Mouse (Mus musculus) layer of hippocampus, adult 2 months (tissue): ENCODE measurements around the gene Rtl1. TPM values are rescaled to one million over a fixed set of nuclear protein-coding genes. Genes with fewer than 3 reads are reported as not detected.

ENCODE experiments used
- DNase-seq, 2 experiments: peaks; one replicate each; pipeline ENCODE4 v3.0.0; 2022; ENCODE audit warnings: low spot score in 2 of 2
- H3K27ac ChIP-seq: fragments of 200-600 bp; 2 replicates; pipeline ENCODE4 v1.8.1; 2022
- H3K4me3 ChIP-seq: fragments of 200-600 bp; 2 replicates; pipeline ENCODE4 v1.8.1; 2022; ENCODE audit warnings: mild to moderate bottlenecking
- CTCF ChIP-seq: fragments of 200-600 bp; conservative IDR thresholded peaks from 2 replicates; pipeline ENCODE4 v1.8.1; 2022; ENCODE audit warnings: antibody characterized with exemption, mild to moderate bottlenecking, moderate library complexity
- long read RNA-seq, 2 experiments: library from polyadenylated mRNA; stranded (forward); transcript quantifications; one replicate each; pipeline ENCODE4 v2.0.0; 2021; ENCODE audit warnings: borderline mapping rate in 2 of 2
- total RNA-seq, 2 experiments: library from RNA; stranded (reverse); gene quantifications; 2 replicates each; pipeline ENCODE4 v1.2.3; 2021

The Rtl1 gene
- under 1 TPM; 0.10 to 0.15 TPM for total RNA-seq
- long read RNA-seq, experiment 1, partial matches to known transcripts: 0 of 24 reads
- long read RNA-seq, experiment 1, other reads (novel, unspliced or antisense): 24 of 24 reads
- long read RNA-seq, experiment 2, partial matches to known transcripts: 0 of 1 reads
- long read RNA-seq, experiment 2, other reads (novel, unspliced or antisense): 1 of 1 reads

DNA sequence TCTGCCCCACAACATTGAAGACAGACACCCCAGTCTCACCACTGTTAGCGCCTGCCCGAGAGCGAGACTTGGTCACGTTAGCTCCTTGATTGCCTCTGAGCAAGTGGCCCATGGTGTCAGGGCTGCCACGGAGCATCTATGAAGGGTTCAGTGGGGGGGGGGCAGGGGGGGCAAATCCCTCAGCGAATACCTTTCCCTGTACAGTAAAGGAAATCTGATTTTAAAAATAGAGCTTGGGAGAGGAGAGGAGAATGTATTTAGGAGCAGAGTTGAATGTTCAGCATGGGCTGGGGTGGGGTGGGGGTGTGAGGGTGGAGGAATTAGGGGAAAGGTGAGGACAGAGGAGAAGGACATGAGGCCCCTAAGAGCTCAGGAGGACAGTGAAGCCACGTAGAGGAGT is at the start of gene Rtl1:
TSS of gene Rtl1 (minus strand) at position 101 of the 400 bp plus-strand sequence.
- Histone ChIP-seq H3K4me3 (no peak within 1 kb of the TSS), H3K27ac (no peak within 1 kb of the TSS)
- TF ChIP-seq CTCF: no peak
- no peak for DNase-seq

DNA sequence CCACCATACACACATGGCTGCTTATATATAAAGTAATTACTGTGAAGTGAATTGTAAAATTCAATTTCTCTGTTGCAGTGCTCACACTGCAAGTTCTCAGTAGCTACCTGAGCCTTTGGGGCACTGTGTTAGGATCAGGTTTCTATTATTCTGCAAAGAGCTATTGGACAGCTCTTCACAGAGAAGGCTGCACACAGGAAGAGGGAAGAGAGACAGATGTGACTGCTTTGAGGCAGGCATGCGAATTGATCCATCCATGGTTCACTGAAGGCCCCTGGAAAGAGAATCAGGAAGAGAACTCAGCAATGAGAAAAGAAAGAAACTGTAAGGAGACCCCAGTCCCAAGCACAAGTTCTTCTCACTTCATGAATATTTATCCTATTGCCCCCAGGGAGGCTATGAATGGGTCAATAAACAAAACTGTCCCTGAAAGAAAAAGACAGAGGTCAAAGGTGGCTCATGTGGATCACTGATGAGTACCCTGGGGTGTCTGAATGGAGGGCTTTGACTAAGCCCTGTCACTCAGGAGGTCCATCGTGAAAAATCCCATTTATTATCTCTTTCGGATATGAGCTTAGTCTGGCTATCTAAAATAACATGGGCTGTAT is 40.5 kb upstream of the Rtl1 start:
- no peak for DNase-seq
- H3K4me3 ChIP-seq: no peak overlapping the region
- TF ChIP-seq CTCF: no peak
- H3K27ac ChIP-seq: no peak overlapping the region

DNA sequence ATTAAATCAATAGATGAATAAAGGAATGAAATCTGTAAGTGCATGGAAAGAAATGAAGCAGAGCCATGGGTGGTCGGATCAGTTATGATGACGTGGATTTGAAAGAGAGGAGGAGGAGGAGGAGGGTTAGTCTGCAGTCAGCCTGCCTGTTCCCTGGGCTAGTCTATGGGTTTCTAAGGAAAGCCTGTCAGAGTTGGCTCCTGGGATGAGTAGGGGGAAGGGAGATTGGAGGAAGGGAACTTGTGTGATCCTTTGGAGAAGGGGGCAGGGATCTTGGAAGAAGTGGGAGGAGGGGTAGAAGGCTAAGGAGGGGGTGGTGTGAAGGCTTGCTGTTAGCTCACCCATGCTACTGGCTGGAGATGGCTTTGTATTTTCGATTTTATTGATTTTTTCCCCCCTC is 31.9 kb upstream of the Rtl1 start:
- DNase-seq: no peak
- Histone ChIP-seq H3K4me3 (no peak overlapping the region), H3K27ac (no peak overlapping the region)
- TF ChIP-seq CTCF: no peak

DNA sequence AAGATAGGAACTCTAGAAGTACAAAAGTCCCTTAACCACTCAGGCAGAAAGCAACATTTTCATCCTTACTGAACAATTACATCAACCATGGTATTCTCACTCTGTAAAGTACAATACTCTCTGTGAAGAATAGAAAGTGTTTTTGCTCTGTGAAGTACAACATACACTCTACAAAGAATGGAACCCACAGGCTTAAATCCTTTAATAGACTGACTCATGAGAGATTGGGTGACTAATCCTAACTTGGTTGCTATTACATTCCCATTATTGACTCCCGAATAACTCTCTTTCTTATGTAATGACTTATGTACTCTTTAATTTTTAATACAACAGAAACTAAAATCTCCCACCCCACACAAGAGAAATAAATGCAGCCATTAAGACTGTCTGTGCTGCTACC is 28.8 kb upstream of the Rtl1 start:
- H3K27ac ChIP-seq: no peak overlapping the region
- no peak for DNase-seq
- TF ChIP-seq CTCF: no peak
- no peak overlapping the region for H3K4me3 ChIP-seq

DNA sequence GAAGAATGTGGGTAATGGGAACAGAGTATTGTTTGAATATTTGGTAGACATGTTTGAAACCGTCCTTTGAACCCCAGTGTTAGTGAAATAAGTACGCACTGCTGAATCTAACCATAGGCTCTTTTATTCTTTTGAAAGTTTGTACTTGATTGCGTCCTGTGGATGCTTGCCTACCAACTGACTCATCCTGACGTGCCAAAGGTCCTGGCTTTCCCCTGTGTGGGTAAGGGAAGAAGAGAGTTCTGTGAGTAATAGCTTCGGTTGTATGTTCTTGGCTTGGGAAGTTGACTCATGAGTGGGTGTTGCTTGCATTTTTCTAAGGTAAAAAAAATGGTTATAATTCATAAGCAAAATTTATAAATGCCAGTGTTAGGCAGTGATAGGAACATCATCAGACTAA is 26.8 kb upstream of the Rtl1 start:
- Histone ChIP-seq H3K4me3 (no peak overlapping the region), H3K27ac (no peak overlapping the region)
- TF ChIP-seq CTCF: no peak
- DNase-seq: no peak

DNA sequence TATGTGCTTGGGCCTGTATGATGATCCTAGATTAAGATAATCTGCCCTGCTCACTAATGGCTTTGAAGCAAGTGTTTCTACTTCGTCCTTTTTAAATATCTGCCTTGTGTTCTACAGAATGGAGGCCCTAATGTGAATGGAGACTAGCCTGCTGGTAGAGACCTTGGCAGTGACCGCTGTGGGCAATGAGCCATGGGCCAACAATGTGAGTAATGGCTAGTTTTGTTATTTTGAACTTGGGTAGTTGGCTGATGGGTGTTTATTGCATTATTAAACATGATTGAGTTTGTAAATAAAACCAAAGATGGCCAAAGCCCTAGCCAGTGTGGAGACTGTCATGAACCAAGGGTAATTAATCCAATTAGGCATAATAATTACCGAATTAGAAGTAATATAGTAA is 20.1 kb upstream of the Rtl1 start:
- H3K27ac ChIP-seq: no peak overlapping the region
- TF ChIP-seq CTCF: no peak
- no peak overlapping the region for H3K4me3 ChIP-seq
- no peak for DNase-seq

DNA sequence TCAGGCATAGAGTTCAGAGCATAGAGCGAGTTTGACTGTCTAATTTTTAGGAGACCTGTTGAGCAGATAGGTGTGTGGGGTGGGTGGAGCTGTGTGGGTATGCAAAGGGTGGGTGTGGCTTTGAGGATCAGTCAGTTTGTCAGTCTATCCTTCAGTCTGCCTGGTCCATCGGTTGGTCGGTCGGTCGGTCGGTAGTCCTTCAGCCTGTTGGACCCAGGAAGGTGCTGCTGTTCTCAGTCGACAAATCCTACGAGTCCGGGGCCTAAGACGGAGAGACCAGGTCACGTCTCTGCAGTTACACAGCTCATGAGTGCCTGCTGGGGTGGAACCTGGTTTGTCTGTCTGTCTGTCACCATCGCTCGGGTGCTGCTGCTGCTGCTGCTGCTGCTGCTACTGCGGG is 17.9 kb upstream of the Rtl1 start:
- no peak for TF ChIP-seq CTCF
- DNase-seq: no peak
- no peak overlapping the region for H3K27ac ChIP-seq
- H3K4me3 ChIP-seq: no peak overlapping the region

DNA sequence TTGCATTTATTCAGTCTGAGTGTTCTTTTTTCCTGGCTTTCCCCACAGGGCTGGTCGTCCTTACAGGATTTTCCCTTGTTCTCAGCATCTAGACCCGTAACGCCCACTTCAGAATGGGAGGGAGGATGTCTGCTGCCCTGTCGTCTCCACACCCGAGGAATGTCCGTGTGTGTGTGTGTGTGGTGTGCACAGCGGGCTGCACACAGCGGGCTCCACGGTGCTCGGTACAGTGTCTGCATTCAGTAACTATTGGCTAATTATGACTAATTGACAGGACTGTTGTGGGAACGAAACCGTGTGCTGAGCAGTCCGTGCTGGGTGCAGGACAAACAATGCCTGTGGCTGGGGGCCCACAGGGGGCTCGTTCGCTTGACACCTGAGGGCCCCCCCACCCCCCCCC is 17.0 kb upstream of the Rtl1 start:
- no peak overlapping the region; the same call in 1 of the 2 replicates for H3K27ac ChIP-seq
- TF ChIP-seq CTCF: no peak
- no peak overlapping the region for H3K4me3 ChIP-seq

DNA sequence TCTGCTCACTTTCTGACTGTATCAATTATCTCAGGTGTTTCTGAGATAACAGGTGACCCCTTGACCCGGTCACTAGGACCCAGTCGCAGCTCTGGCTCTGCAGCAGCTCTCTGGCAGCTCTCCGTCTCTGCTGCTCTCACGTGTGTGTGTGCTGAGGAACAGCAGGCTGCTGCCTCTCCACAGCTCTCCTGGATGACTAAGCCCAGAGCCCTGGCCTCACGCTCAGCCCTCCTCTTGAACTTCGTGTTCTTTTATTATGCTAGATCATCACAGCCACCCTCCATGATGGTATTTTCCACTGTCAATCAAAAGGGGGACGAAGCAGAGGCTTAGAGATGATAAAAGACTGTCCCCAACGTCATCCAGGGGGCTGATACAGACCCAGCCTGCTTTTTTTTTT is 15.2 kb upstream of the Rtl1 start:
- no peak for DNase-seq
- Histone ChIP-seq H3K27ac (peak overlapping the region; percentile 28; the same call in 1 of the 2 replicates), H3K4me3 (no peak overlapping the region)
- TF ChIP-seq CTCF: no peak

More for the DNA sequence above, 17.0 kb upstream of the Rtl1 start:
- no peak for DNase-seq

DNA sequence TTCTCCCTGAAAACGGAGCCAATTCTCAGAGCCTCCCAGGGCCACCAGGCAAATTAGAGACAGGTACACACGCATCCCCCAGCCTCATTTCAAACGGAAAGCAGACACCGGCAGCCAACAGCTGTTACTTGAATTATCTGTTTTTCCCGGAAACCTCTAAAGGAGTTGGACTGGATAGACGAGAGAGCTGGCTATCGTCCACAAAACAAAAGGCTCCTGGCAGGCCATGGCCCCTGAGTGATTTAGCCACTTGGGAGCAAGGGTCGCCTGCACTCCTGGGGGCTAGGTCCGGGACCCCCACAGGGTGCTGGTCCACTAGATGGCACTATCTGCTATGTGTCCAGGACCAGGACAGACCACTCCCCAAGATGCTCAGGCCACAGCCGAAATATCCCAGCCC is 14.3 kb upstream of the Rtl1 start:
- no peak overlapping the region for H3K4me3 ChIP-seq
- peak overlapping the region; percentile 28; the same call in 1 of the 2 replicates for H3K27ac ChIP-seq
- TF ChIP-seq CTCF: peak; percentile 41
- DNase-seq: no peak

DNA sequence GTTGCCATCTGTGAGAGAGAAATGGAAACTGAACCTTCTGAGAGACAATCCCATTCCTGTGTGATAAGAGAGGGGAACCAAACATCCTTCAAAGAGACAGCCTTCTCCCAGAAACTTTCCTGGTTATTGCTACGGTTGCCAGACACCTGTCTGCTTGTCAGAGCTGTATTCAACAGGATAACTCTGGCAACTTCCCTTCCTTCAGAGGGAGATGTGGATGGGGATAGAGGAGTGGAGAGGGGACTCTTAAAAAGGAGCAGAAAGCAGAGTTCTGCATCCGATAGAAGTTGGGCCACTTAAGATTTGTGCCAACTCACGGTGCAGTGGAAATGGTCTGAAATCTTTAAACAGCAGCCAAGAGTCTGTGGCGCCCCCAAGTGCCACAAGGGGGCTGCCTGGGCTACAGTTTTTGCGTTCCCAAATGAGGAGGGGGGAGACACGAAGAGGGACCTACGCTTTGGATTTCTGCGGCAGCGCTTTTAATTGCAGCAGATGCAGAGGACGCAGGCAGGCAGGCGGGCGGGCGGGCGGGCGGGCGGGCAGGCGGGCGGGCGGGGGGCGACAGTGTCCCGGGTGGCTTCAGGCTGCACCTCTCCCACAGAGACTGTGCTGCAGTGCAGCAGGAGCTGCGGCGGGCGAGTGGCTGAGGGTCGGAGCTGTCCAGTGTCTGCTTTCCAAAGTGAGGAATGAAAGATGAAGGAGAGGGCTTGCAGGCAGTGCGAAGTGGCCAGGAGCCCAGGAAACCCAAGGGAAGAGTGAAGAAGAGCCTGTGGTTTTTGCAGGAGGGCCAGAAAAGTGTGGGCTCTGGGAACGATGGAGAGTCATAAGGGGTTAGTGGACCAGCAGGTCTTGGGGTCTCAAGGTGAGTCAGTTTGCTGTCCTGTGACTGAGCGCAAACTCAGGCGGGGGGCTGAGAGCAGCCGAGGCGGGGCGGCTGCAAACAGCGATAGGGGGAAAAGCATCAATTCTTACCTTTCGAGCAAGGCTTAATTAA is 12.6 kb upstream of the Rtl1 start:
- no peak for DNase-seq
- no peak overlapping the region for H3K27ac ChIP-seq
- peak; percentile 50 for TF ChIP-seq CTCF
- no peak overlapping the region for H3K4me3 ChIP-seq

DNA sequence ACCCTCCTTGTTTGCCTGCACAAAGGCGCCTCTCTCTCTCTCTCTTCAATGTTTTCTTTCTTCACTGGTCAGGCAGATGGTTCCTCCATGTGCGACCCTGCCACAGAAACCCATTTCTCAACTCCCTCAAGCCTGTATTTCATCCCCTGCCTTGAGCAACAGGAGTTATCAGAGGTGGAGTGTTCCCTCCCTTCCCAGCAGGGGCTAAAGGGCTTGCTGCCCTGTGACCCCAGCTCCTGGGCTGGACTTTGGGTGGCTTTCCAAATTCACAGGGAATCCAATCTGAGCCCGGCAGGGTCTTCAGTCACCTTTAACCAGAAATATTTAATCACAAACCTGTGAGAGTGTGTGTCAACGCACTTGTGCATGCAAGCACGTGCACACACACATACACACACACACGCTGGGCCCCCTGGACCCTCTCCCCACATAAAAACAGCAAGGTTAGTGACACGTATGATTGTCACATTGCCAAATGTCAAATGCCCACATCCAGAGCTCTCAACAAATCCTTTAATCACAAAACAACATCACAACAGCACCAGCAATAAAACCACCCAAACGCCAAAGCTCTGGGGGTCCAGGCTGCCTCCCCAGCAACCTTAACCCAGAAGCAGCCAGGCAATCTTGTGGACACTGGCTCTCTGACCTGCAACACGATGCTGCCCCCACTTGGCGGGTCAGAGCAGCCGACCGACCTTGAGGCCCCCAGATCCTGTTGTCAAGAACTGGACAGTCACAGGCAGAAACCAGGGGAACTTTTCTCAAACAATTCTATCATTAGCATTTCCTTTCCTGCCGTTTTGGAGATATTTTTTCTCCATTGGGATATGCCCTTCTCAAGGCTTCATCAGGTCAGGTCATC is 8.7 kb upstream of the Rtl1 start:
- TF ChIP-seq CTCF: peak; percentile 47
- H3K27ac ChIP-seq: no peak overlapping the region
- DNase-seq: no peak

More for the DNA sequence above, 8.7 kb upstream of the Rtl1 start:
- H3K4me3 ChIP-seq: no peak overlapping the region
